12 mouse cellular contexts compared by ENCODE assay signal in the genomic region with DNA sequence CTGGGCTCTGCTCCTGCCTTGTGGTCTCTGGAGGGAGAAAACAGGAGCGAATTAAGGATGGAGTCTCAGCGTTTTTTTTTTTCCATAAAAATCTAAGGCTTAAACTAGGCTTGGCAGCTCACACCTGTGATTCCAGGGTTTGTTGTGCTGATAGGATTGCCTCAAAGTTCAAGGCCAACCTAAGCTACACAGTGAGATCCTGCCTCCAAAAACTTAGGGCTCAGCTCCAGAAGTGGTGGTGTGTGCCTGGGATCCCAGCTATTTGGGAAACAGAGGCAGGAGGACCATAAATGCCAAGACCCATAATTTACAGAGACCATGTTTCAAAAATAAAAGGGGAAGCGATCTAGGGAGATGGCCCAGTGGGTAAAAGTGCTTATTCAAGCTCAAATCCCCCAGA. TPM values are rescaled to one million over a fixed set of nuclear protein-coding genes. Genes with fewer than 3 reads are reported as not detected.
DNase-seq lines count a peak whose midpoint lies in the region; ATAC-seq lines count a peak whose summit lies in the region.
"Had no signal": no experiment of that assay in that cellular context is flagged by ENCODE, and none has a peak within 500 bp of the region (broad histone marks: within the 10 kb centered on the region; RNA-seq: fewer than 3 reads in every experiment).

No protein-coding gene starts in this region.

- H3K27ac ChIP-seq in forebrain, embryonic 10.5 days = no peak overlapping the region; the same call in 1 of the 2 replicates
- no peak overlapping the region for H3K27ac ChIP-seq in forebrain, embryonic 16.5 days (ENCODE audit: low read length)
- no peak overlapping the region for H3K27ac ChIP-seq in kidney, embryonic 16.5 days (ENCODE audit: low read length)
- no peak overlapping the region for H3K27ac ChIP-seq in brown adipose tissue, adult 24 weeks (replicated peaks; ENCODE audit: low read depth, low read length)
- H3K27ac ChIP-seq in limb, embryonic 12.5 days = peak overlapping the region; percentile 99

- WGBS in forebrain, embryonic 10.5 days = 56% methylated on average over 3 of the region's 3 CpGs
- 60% methylated on average over 3 of the region's 3 CpGs for WGBS in forebrain, embryonic 16.5 days
- WGBS in kidney, embryonic 16.5 days = 49% methylated on average over 3 of the region's 3 CpGs
- 50% methylated on average over 3 of the region's 3 CpGs for WGBS in limb, embryonic 12.5 days

- no peaks in the 10 kb centered on the region for H3K9me3 ChIP-seq in forebrain, embryonic 10.5 days
- H3K9me3 ChIP-seq in forebrain, embryonic 16.5 days (ENCODE audit: control insufficient read depth, low read length) = no peaks in the 10 kb centered on the region
- no peaks in the 10 kb centered on the region for H3K9me3 ChIP-seq in kidney, embryonic 16.5 days (ENCODE audit: low read length)
- no peaks in the 10 kb centered on the region for H3K9me3 ChIP-seq in limb, embryonic 12.5 days

- no peak for ATAC-seq in forebrain, embryonic 16.5 days
- ATAC-seq in kidney, embryonic 16.5 days (ENCODE audit: low FRiP score, low TSS enrichment) = no peak
- ATAC-seq in limb, embryonic 12.5 days (ENCODE audit: insufficient number of reproducible peaks, insufficient read depth, low FRiP score, low TSS enrichment, low read depth) = no peak
- ATAC-seq: activated CD4-positive, CD25-positive, alpha-beta regulatory T cell, adult 4 months had no signal

- peaks cover 34% of the 10 kb centered on the region for H3K27me3 ChIP-seq in forebrain, embryonic 10.5 days (ENCODE audit: poor library complexity, severe bottlenecking)
- H3K27me3 ChIP-seq in forebrain, embryonic 16.5 days (replicated peaks; ENCODE audit: control insufficient read depth, insufficient read depth, low read length) = no peaks in the 10 kb centered on the region; the same call in 1 of the 2 replicates
- H3K27me3 ChIP-seq in kidney, embryonic 16.5 days (ENCODE audit: insufficient read depth, low read length) = no peaks in the 10 kb centered on the region; the same call in 1 of the 2 replicates
- H3K27me3 ChIP-seq in limb, embryonic 12.5 days = no peaks in the 10 kb centered on the region

- no peak overlapping the region for H3K9ac ChIP-seq in forebrain, embryonic 16.5 days (replicated peaks; ENCODE audit: low read depth, low read length)
- H3K9ac ChIP-seq in kidney, embryonic 16.5 days (replicated peaks; ENCODE audit: low read length) = no peak overlapping the region
- H3K9ac ChIP-seq in limb, embryonic 12.5 days (replicated peaks) = peak overlapping the region; percentile 51; the same call in 1 of the 2 replicates

- peak overlapping the region; percentile 42; the same call in 1 of the 2 replicates for H3K4me3 ChIP-seq in forebrain, embryonic 10.5 days
- H3K4me3 ChIP-seq in forebrain, embryonic 16.5 days (replicated peaks; ENCODE audit: low read length) = no peak overlapping the region
- no peak overlapping the region for H3K4me3 ChIP-seq in kidney, embryonic 16.5 days (ENCODE audit: low read length)
- H3K4me3 ChIP-seq in brown adipose tissue, adult 24 weeks (ENCODE audit: insufficient read depth, low read depth, low read length) = peak overlapping the region; percentile 48
- peak overlapping the region; percentile 43 for H3K4me3 ChIP-seq in limb, embryonic 12.5 days (replicated peaks)
- H3K4me3 ChIP-seq: erythroblast, embryonic 14.5 days had no signal

- peaks cover 70% of the 10 kb centered on the region for H3K4me1 ChIP-seq in forebrain, embryonic 10.5 days
- 0 out of 2 replicates have a peak, but pooled peaks cover 2% of the 10 kb centered on the region for H3K4me1 ChIP-seq in forebrain, embryonic 16.5 days (replicated peaks; ENCODE audit: control insufficient read depth, insufficient read depth, low read length)
- peaks cover 56% of the 10 kb centered on the region for H3K4me1 ChIP-seq in kidney, embryonic 16.5 days (ENCODE audit: insufficient read depth, low read length)
- peaks cover 20% of the 10 kb centered on the region for H3K4me1 ChIP-seq in brown adipose tissue, adult 24 weeks (ENCODE audit: control insufficient read depth, insufficient read depth, insufficient read length, low read length)
- H3K4me1 ChIP-seq in limb, embryonic 12.5 days (replicated peaks) = peaks cover 65% of the 10 kb centered on the region

- no peak overlapping the region for H3K4me2 ChIP-seq in forebrain, embryonic 16.5 days (ENCODE audit: low read length)
- peak overlapping the region; percentile 58 for H3K4me2 ChIP-seq in kidney, embryonic 16.5 days (replicated peaks; ENCODE audit: low read depth, low read length)
- peak overlapping the region; percentile 72 for H3K4me2 ChIP-seq in limb, embryonic 12.5 days

- DNase-seq in forebrain, embryonic 10.5 days (ENCODE audit: extremely low spot score, low spot score) = no peak
- no peak for DNase-seq in kidney, adult 18-20 months
- DNase-seq in cerebellum, adult 8-10 months = no peak
- no peak for DNase-seq in thymus, postnatal 4 days
- DNase-seq: cerebellum, postnatal 10 days; midbrain, embryonic 14.5 days had no signal

- peaks cover 27% of the 10 kb centered on the region for H3K36me3 ChIP-seq in forebrain, embryonic 10.5 days (replicated peaks)
- H3K36me3 ChIP-seq in forebrain, embryonic 16.5 days (ENCODE audit: control insufficient read depth, insufficient read depth) = no peaks in the 10 kb centered on the region
- peaks cover 12% of the 10 kb centered on the region for H3K36me3 ChIP-seq in kidney, embryonic 16.5 days (ENCODE audit: insufficient read depth, low read length)
- H3K36me3 ChIP-seq in limb, embryonic 12.5 days = peaks cover 39% of the 10 kb centered on the region

RNA-seq across cellular contexts. Expression of gene Pcolce, which starts 4.3 kb away (rescaled TPM):
- polyA plus RNA-seq in forebrain, embryonic 10.5 days (2016; fragmentation: Nextera tagmentation; extraction: Ambion mirVana) = 61.7 and 62.5 TPM in 2 replicates
- 10.6 and 18.3 TPM in 2 replicates for polyA plus RNA-seq in forebrain, embryonic 16.5 days (2015; fragmentation: Nextera tagmentation; extraction: Ambion mirVana)
- 150 and 156 TPM in 2 replicates for polyA plus RNA-seq in kidney, embryonic 16.5 days (2015; fragmentation: Nextera tagmentation; extraction: Ambion mirVana)
- polyA plus RNA-seq in brown adipose tissue, adult 24 weeks (2012; ENCODE audit: insufficient read depth, insufficient read length, missing spikeins) = 66.8 and 89.9 TPM in 2 replicates
- polyA plus RNA-seq in limb, embryonic 12.5 days (2016; fragmentation: Nextera tagmentation; extraction: Ambion mirVana) = 128 and 135 TPM in 2 replicates

RNA-seq across cellular contexts. Expression of gene Mospd3, which starts 8.4 kb away (rescaled TPM):
- polyA plus RNA-seq in forebrain, embryonic 10.5 days (2016; fragmentation: Nextera tagmentation; extraction: Ambion mirVana) = 14.2 and 15.1 TPM in 2 replicates
- polyA plus RNA-seq in forebrain, embryonic 16.5 days (2015; fragmentation: Nextera tagmentation; extraction: Ambion mirVana) = 43.5 and 43.7 TPM in 2 replicates
- 25.2 and 28.6 TPM in 2 replicates for polyA plus RNA-seq in kidney, embryonic 16.5 days (2015; fragmentation: Nextera tagmentation; extraction: Ambion mirVana)
- 31.1 and 45.9 TPM in 2 replicates for polyA plus RNA-seq in brown adipose tissue, adult 24 weeks (2012; ENCODE audit: insufficient read depth, insufficient read length, missing spikeins)
- polyA plus RNA-seq in limb, embryonic 12.5 days (2016; fragmentation: Nextera tagmentation; extraction: Ambion mirVana) = 21.1 and 28.5 TPM in 2 replicates

RNA-seq across cellular contexts. Expression of gene Fbxo24, which starts 19.5 kb away (rescaled TPM):
- 0.09 and 0.26 TPM in 2 replicates for polyA plus RNA-seq in forebrain, embryonic 10.5 days (2016; fragmentation: Nextera tagmentation; extraction: Ambion mirVana)
- polyA plus RNA-seq in forebrain, embryonic 16.5 days (2015; fragmentation: Nextera tagmentation; extraction: Ambion mirVana) = 0.23 and 0.25 TPM in 2 replicates
- polyA plus RNA-seq in kidney, embryonic 16.5 days (2015; fragmentation: Nextera tagmentation; extraction: Ambion mirVana) = 0.09 and 0.13 TPM in 2 replicates
- polyA plus RNA-seq in brown adipose tissue, adult 24 weeks (2012; ENCODE audit: insufficient read depth, insufficient read length, missing spikeins) = not detected in 2 replicates
- polyA plus RNA-seq in limb, embryonic 12.5 days (2016; fragmentation: Nextera tagmentation; extraction: Ambion mirVana) = 0.20 and 0.31 TPM in 2 replicates
- polyA plus RNA-seq: erythroblast, embryonic 14.5 days had no signal

RNA-seq across cellular contexts. Expression of gene Lrch4, which starts 19.6 kb away (rescaled TPM):
- 29.0 and 33.4 TPM in 2 replicates for polyA plus RNA-seq in forebrain, embryonic 10.5 days (2016; fragmentation: Nextera tagmentation; extraction: Ambion mirVana)
- polyA plus RNA-seq in forebrain, embryonic 16.5 days (2015; fragmentation: Nextera tagmentation; extraction: Ambion mirVana) = 19.1 and 19.3 TPM in 2 replicates
- 39.5 and 51.8 TPM in 2 replicates for polyA plus RNA-seq in kidney, embryonic 16.5 days (2015; fragmentation: Nextera tagmentation; extraction: Ambion mirVana)
- polyA plus RNA-seq in brown adipose tissue, adult 24 weeks (2012; ENCODE audit: insufficient read depth, insufficient read length, missing spikeins) = 11.5 and 13.6 TPM in 2 replicates
- 36.0 and 37.6 TPM in 2 replicates for polyA plus RNA-seq in limb, embryonic 12.5 days (2016; fragmentation: Nextera tagmentation; extraction: Ambion mirVana)

RNA-seq across cellular contexts. Expression of gene Gm20605, which starts 19.7 kb away (rescaled TPM):
- polyA plus RNA-seq in forebrain, embryonic 10.5 days (2016; fragmentation: Nextera tagmentation; extraction: Ambion mirVana) = 11.7 and 14.0 TPM in 2 replicates
- 5.1 and 8.7 TPM in 2 replicates for polyA plus RNA-seq in forebrain, embryonic 16.5 days (2015; fragmentation: Nextera tagmentation; extraction: Ambion mirVana)
- polyA plus RNA-seq in kidney, embryonic 16.5 days (2015; fragmentation: Nextera tagmentation; extraction: Ambion mirVana) = 18.4 and 20.9 TPM in 2 replicates
- 0.95 and 2.3 TPM in 2 replicates for polyA plus RNA-seq in brown adipose tissue, adult 24 weeks (2012; ENCODE audit: insufficient read depth, insufficient read length, missing spikeins)
- polyA plus RNA-seq in limb, embryonic 12.5 days (2016; fragmentation: Nextera tagmentation; extraction: Ambion mirVana) = 8.4 and 9.7 TPM in 2 replicates

Comparison
In these comparisons a context has a peak if more than half of its experiments do, and no peak if none do; other contexts are left out.
1. H3K4me3 ChIP-seq: peak in forebrain, embryonic 10.5 days (single experiment), brown adipose tissue, adult 24 weeks (single experiment) and limb, embryonic 12.5 days (single experiment); none in forebrain, embryonic 16.5 days (single experiment) and kidney, embryonic 16.5 days (single experiment).